Mouse (Mus musculus): ENCODE results near the gene Galt.
"Not testable (repeated sequence)": the region's sequence is repeated elsewhere in the genome, so short reads cannot be mapped to it uniquely, and the experiment has no call there.

Galt gene

GRCm38 (mm10) chr4:41774506-41774905, 19.5 kb downstream of the Galt start:
- DNase-seq (ENCODE audit: low read depth, low spot score): not testable (repeated sequence)

- not testable (repeated sequence) for DNase-seq (ENCODE audit: low read depth, low spot score)
Observed at GRCm38 (mm10) chr4:41775840-41776239, 20.8 kb downstream of the Galt start.

- not testable (repeated sequence) for DNase-seq (ENCODE audit: low read depth, low spot score)
Observed at GRCm38 (mm10) chr4:41781271-41781670, 26.2 kb downstream of the Galt start.

- not testable (repeated sequence) for DNase-seq (ENCODE audit: low read depth, low spot score)
Observed at GRCm38 (mm10) chr4:41781748-41782485, 26.9 kb downstream of the Galt start.

- DNase-seq (ENCODE audit: low read depth, low spot score): not testable (repeated sequence)
Observed at GRCm38 (mm10) chr4:41782711-41783110, 27.7 kb downstream of the Galt start.

- not testable (repeated sequence) for DNase-seq (ENCODE audit: low read depth, low spot score)
Observed at GRCm38 (mm10) chr4:41783197-41783596, 28.2 kb downstream of the Galt start.
